Mouse (Mus musculus) lung, embryonic 14.5 days (tissue): ENCODE data around the gene Tmem52b. TPM values are rescaled to one million over a fixed set of nuclear protein-coding genes. Genes with fewer than 3 reads are reported as not detected.
A peak's percentile ranks its signal among the peaks of the same experiment; 100 is the strongest.

Experiments used
- ATAC-seq: fragments of 200-750 bp; cut with Nextera tagmentation; 2 replicates; pipeline ENCODE4 v1.8.0; 2017; ENCODE audit warnings: mild to moderate bottlenecking, moderate TSS enrichment, moderate library complexity; ENCODE audit not compliant: insufficient read depth
- DNase-seq: peaks from one replicate; pipeline ENCODE4 v3.0.0-alpha.2; 2015
- H3K27ac ChIP-seq: fragments of 300-500 bp; sonication (generic); 2 replicates; pipeline ENCODE4 v1.5.1; 2014; ENCODE audit warnings: low read depth, mild to moderate bottlenecking, moderate library complexity
- H3K27me3 ChIP-seq: fragments of 300-500 bp; sonication (generic); 2 replicates; pipeline ENCODE4 v1.6.1; 2014; ENCODE audit warnings: low read length, control low read depth; ENCODE audit not compliant: insufficient read depth
- H3K36me3 ChIP-seq: fragments of 300-500 bp; sonication (generic); 2 replicates; pipeline ENCODE4 v1.6.1; 2014; ENCODE audit warnings: control low read depth; ENCODE audit not compliant: insufficient read depth
- H3K4me1 ChIP-seq: fragments of 300-500 bp; sonication (generic); 2 replicates; pipeline ENCODE4 v1.6.1; 2014; ENCODE audit warnings: antibody characterized with exemption, control low read depth; ENCODE audit not compliant: insufficient read depth
- H3K4me2 ChIP-seq: fragments of 300-500 bp; sonication (generic); 2 replicates; pipeline ENCODE4 v1.6.1; 2014; ENCODE audit warnings: mild to moderate bottlenecking
- H3K4me3 ChIP-seq: fragments of 300-500 bp; sonication (generic); 2 replicates; pipeline ENCODE4 v1.5.1; 2014; ENCODE audit warnings: low read depth, low read length
- H3K9ac ChIP-seq: fragments of 300-500 bp; sonication (generic); 2 replicates; pipeline ENCODE4 v1.6.1; 2014
- H3K9me3 ChIP-seq: fragments of 300-500 bp; sonication (generic); 2 replicates; pipeline ENCODE4 v1.6.1; 2016; ENCODE audit warnings: low read depth, low read length, control low read depth
- CTCF ChIP-seq: IDR thresholded peaks from 2 replicates; pipeline ENCODE4 v1.5.1; 2016; ENCODE audit warnings: antibody characterized with exemption, low read depth
- WGBS: fragments of 180-500 bp; shearing (Covaris S2); extraction: QIAGEN DNeasy Blood & Tissue Kit; methylation state at CpG from one replicate; pipeline ENCODE4 v1.1.7; 2014; 5-methylcytosine and 5-hydroxymethylcytosine counted together
- polyA plus RNA-seq: library from polyadenylated mRNA; unstranded; fragments of >200 nt; fragmentation: Nextera tagmentation; extraction: Ambion mirVana; gene quantifications from 2 replicates; pipeline ENCODE4 v1.2.1, GENCODE M21; 2014

Tmem52b gene
- 0.47 and 0.55 TPM in 2 replicates for polyA plus RNA-seq

GRCm38 (mm10) chr6:129512367-129512766 is at the start of gene Tmem52b:
Tmem52b (plus strand) TSS chr6:129512555.
- DNase-seq (no peak), ATAC-seq (no peak)
- Histone ChIP-seq H3K27me3 (no peaks in the 10 kb centered on the region), H3K4me2 (no peak within 1 kb of the TSS; the same call in 1 of the 2 replicates), H3K9me3 (no peaks in the 10 kb centered on the region), H3K9ac (no peak within 1 kb of the TSS), H3K36me3 (no peaks in the 10 kb centered on the region), H3K4me3 (no peak within 1 kb of the TSS), H3K4me1 (peaks cover 17% of the 10 kb centered on the region), H3K27ac (peak within 1 kb of the TSS; percentile 26; the same call in 1 of the 2 replicates)
- 59% methylated on average over 3 of the region's 3 CpGs for WGBS
- no peak for TF ChIP-seq CTCF

- 80% methylated on average over 6 of the region's 6 CpGs for WGBS
- no peak for TF ChIP-seq CTCF
Measured at GRCm38 (mm10) chr6:129471386-129471785, 41.0 kb upstream of the Tmem52b start.

DNA sequence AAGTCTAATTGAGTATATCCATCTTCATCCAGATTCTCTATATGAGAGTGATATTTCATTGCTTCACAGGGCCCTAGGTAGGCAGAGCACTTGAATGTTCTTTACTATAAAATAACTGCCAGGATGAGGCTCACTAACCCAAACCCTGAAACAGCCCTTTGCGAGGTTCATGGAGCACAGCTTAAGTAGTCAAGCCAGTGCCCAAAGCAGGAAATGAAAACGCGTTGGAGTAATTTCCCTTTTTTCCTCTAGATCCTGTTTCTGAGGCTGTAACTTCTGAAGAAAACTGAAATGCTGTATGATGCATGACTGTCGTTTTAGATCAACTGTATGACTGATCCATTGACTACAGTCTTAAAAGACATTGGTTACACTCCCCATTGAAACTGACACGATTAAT is 39.7 kb upstream of the Tmem52b start:
- Histone ChIP-seq H3K27ac (no peak overlapping the region), H3K4me1 (no peaks in the 10 kb centered on the region), H3K9me3 (no peaks in the 10 kb centered on the region), H3K9ac (no peak overlapping the region), H3K36me3 (no peaks in the 10 kb centered on the region), H3K27me3 (no peaks in the 10 kb centered on the region), H3K4me3 (no peak overlapping the region), H3K4me2 (no peak overlapping the region)
- WGBS, result 79% methylated on average over 5 of the region's 5 CpGs
- DNase-seq (no peak), ATAC-seq (no peak)
- TF ChIP-seq CTCF, result no peak

More at GRCm38 (mm10) chr6:129471386-129471785, 41.0 kb upstream of the Tmem52b start:
- Histone ChIP-seq H3K4me1 (no peaks in the 10 kb centered on the region), H3K27ac (no peak overlapping the region), H3K27me3 (no peaks in the 10 kb centered on the region), H3K4me3 (no peak overlapping the region), H3K36me3 (no peaks in the 10 kb centered on the region), H3K4me2 (no peak overlapping the region), H3K9ac (no peak overlapping the region), H3K9me3 (no peaks in the 10 kb centered on the region)
- ATAC-seq (no peak), DNase-seq (no peak)

- Histone ChIP-seq H3K9ac (no peak overlapping the region), H3K27me3 (no peaks in the 10 kb centered on the region), H3K36me3 (no peaks in the 10 kb centered on the region), H3K4me3 (no peak overlapping the region), H3K4me2 (no peak overlapping the region), H3K9me3 (no peaks in the 10 kb centered on the region), H3K27ac (no peak overlapping the region), H3K4me1 (no peaks in the 10 kb centered on the region)
- WGBS, result 25% methylated on average over 13 of the region's 13 CpGs
- ATAC-seq (no peak), DNase-seq (peak; percentile 72)
- TF ChIP-seq CTCF, result peak; percentile 57
Measured at GRCm38 (mm10) chr6:129476404-129477126, 35.8 kb upstream of the Tmem52b start.

GRCm38 (mm10) chr6:129480089-129480958 is 32.0 kb upstream of the Tmem52b start:
- Histone ChIP-seq H3K36me3 (no peaks in the 10 kb centered on the region), H3K9ac (no peak overlapping the region), H3K4me2 (peak overlapping the region; percentile 23; the same call in 1 of the 2 replicates), H3K27me3 (no peaks in the 10 kb centered on the region), H3K9me3 (no peaks in the 10 kb centered on the region), H3K4me3 (no peak overlapping the region), H3K4me1 (no peaks in the 10 kb centered on the region), H3K27ac (peak overlapping the region; percentile 2; the same call in 1 of the 2 replicates)
- ATAC-seq, result peak; percentile 89
- TF ChIP-seq CTCF, result no peak
- peak; percentile 61 for DNase-seq
- 41% methylated on average over 8 of the region's 8 CpGs for WGBS

DNA sequence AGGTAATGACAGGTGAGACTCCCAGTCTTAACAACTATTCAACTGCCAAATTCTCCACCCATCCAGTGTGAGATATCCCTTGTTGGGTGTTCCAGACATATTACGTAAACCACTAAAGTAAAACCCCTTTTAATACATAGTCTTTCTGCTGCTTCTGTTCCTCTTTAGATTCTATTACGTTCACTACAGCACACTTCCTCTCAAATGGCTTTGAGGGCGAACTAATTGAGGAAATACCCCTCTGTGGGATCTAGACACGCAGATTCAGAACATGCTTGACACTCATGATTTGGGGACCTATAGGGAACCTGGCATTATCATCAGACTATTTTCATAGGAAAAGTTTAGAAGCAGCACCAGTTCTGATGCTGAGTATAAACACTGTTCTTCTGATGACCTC is 17.4 kb upstream of the Tmem52b start:
- no peak for DNase-seq
- Histone ChIP-seq H3K27ac (no peak overlapping the region), H3K4me3 (no peak overlapping the region), H3K9ac (no peak overlapping the region), H3K9me3 (no peaks in the 10 kb centered on the region), H3K4me1 (no peaks in the 10 kb centered on the region), H3K27me3 (no peaks in the 10 kb centered on the region), H3K4me2 (no peak overlapping the region), H3K36me3 (no peaks in the 10 kb centered on the region)
- TF ChIP-seq CTCF, result no peak
- no peak for ATAC-seq
- WGBS, result 76% methylated on average over 4 of the region's 4 CpGs
